Mouse (Mus musculus) kidney, adult 8-10 months (tissue): Measurements from ENCODE around the gene A930033H14Rik.

ENCODE experiments used
- DNase-seq, 2 experiments: peaks; one replicate each; pipeline ENCODE4 v3.0.0; 2022

The A930033H14Rik gene

DNA sequence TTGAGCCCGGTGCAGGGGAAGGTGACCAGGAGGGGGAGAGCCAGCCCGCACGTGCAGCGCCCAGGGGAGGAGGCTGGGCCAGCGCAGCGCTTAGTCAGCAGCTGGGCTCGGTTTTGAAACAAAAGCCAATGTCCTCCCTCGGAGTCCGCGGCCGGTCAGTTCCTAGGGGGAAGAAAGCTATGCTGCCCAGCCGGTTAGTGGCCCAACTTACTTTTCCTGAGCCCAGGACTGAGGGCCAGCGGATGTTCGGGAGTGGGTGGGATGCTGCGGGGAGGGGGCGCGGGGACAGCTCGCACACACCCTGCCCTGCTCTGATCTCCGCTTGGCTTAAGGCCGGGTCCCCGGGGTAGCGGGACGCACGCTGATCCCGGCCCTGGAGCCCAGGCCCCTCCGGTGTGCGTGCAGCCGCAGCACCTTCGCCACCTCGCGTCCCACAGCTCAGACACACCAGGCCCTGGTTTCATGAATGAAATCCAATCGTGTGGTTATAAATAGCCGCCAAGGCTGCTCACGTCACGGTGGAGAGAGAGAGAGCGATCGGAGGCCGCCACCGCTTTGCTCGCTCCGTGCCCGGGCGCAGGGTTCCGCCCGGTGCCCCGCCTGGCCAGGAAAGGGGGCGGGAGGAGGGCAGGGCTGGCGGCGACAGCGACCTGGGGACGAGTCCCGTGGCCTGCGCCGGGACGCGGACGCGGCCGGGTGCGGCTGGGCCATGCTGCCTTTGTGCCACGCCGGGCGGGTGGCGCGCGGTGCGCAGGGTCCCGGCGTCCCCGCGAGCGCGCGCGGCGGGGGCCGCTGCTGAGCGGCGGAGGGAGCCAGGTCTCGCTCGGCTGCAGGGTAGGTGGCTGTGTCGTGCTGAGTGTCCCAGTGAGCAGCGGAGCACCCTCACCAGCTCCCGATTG, at the start of gene A930033H14Rik:
Gene A930033H14Rik (minus strand): TSS at position 557 of the 899 bp plus-strand sequence.
- DNase-seq: peak; percentile 76 to 82

DNA sequence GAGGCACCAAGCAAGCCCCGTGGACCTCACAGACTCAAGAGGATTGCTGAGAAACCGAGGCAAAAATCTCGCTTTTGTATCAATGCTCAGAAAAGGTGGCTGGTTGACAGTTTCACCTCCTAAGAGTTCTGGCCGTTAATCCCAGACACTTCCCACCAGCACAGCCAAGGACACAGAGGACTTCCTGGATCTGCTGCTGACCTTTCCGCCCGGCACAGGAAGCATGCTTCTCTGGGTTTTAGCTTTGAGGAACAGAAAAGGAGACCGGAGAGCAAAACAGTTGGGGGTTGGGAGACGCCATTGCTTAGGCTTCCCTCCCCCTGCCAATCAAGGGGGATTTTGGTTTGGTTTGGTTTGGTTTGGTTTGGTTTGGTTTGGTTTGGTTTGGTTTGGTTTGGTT, 47.0 kb upstream of the A930033H14Rik start:
- no peak for DNase-seq

DNA sequence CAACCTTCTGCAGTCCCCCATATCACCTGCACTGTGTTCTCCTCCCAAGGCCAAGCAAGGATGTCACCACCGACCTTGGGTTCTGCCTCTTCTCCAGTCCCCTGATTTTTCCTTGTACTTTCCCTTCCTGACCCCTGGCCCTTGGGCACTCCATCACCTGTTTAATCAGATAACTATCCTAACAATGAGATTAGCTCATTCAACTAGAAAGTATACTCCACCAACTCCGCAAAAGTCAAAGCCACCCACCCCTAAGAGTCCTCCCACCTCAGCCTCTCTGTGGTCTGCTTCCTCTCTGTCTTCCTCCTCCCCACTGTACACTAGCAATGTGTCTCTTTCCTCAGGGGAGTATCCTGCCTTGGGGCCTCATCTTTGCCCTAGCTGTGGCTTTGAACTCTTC, 46.3 kb upstream of the A930033H14Rik start:
- no peak for DNase-seq

DNA sequence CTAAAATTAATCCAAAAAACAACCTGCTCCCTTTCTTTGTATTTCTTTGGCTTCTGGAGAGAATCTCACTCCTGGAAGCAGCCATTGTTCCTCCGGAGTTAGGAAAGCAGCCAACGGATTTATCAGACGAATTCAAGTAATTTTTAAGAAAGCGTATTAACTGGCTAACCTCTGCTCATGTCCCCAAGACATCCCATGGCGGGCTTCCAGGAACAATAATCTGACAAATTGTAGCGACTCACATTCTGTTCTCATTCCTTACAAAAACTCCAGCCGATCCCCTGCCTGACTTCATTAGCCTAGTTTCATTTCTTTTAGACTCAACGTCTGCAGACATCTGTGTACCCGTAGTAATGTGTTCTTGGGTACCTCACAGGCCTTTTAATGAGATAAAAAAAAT, 45.7 kb upstream of the A930033H14Rik start:
- DNase-seq: peak; percentile 54 to 60

DNA sequence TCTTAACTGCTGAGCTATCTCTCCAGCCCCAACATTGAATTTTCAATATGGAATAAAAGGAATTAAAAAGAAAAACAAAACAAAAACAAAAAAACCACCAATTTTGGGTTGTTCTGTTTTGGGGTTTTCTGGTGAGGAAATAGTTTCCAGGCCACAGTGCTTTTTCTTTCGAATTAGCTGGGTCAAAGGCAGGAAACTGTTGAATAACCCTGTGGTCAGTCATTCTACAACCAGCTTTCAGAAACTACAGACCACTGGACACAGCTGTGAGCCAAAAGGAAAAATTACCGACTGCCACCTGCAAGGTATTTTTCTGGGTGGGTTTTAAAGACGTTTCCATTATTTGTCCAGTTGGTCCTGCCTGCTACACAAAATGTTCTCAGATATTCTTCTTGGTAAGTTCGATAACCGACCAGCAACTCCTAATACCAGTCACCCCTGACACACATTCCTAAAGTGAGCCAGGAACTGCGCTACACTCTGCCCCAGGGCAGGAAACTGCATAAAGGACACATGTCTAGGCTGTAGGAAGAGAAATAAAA, 44.8 kb upstream of the A930033H14Rik start:
- DNase-seq: no peak

DNA sequence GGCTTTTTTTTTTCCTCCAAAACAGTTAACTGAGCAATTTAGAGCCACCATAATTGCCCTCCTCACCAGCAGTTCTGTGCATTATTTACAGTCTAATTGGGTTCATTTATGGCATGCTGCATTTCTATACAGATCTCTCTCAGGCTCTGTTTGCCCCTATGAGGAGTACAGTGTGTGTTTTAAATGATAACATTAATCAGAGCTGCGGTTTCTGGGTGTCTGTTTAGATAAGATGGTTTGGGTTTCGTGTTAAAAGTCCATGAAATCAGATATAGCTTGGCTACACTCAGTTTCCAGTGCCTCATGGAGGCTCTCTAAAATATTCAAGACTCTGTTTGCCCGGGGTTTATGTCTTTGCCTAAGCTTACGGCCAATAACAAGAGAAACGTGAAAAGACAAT, 42.7 kb upstream of the A930033H14Rik start:
- no peak for DNase-seq

DNA sequence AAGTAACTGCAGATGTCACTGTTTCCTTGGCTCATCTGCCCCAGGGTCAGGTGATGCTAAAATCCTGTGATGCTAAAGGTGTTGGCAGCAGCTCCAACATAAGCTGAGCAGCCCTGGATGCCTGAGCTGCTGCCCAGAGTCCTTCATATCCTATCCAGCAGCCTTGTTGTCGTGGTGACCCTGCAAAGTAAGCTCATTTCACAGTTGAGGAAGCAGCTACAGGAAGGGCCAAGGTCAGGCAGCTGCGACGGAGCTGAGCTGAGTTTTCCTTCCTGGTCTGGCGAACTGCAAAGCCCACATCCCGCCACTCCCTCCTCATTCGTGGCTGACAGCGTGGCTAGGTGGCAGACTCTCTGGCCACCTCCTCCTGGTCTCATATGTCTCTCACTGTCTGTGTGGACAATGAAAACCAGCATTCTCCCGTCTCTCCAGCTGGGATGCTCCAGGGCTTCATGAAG, 41.5 kb upstream of the A930033H14Rik start:
- peak; percentile 90 to 95 for DNase-seq

DNA sequence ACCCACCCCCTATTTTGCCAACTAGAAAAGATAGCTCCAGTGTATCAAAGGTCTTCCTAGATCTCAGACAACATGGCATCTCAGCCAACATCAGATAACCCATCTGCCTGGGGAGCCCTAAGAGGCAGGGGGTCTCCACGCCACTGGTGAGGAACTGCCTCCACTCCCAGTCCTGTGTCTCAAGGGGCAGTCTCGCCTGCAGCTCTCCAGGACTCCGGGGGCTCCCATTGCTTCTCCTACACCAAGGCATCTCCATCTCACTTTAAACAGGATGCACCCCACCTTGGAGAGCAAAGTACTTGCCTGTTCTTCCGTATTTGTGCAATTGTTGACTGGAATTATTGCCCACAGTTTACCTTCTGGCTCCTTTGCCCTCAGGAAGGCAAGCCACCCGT, 40.8 kb upstream of the A930033H14Rik start:
- DNase-seq: no peak

GRCm38 (mm10) chr10:69253075-69253685, 40.3 kb upstream of the A930033H14Rik start:
- DNase-seq: peak; percentile 85 to 86

DNA sequence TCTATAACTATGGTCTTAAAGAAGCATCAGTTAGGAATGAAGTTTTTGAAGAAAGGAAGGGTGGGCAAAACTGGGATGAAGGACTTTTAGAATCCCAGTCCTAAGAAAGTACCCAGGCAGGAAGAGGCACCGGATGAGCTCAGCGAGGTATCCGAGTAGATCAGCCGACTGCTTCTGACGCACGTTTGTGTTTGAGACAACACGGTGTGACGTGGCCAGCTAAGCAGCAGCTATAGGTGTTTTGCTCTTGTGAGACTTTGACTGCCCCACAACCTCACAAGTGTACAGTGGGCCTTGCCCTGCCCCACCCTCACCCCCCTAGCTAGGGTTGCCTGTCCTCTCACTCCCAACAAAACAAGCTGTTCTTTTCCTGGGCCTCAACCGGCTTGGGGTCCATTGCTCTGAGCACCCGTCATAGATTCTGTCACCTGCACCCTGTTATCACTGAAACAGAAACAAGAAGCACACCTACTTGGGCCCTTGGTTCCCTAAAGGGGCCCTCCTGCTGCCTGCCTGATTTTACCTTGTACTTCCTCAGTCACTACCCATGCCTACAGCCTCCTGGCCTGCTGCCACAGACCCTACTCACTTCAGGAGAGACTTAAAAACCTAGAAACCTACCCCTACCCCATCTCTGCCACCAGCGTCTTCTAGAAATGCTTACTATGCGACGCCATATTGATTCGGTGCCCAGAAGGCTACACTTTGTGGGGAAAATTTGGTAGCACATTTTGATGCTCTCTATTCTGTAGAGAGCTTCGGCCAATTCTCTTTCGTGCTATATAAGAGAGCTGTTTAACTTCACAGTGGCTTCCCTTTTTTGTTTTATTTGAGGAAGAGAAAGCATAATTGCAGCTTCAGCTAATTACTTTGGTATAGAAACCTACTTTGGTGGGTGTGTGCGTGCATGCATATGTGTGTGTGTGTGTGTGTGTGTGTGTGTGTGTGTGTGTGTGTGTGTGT, 39.5 kb upstream of the A930033H14Rik start:
- DNase-seq: no peak

- DNase-seq: no peak
Measured at GRCm38 (mm10) chr10:69251254-69251653, 38.4 kb upstream of the A930033H14Rik start.

- DNase-seq: peak; percentile 53 to 69
Measured at GRCm38 (mm10) chr10:69248261-69249160, 35.6 kb upstream of the A930033H14Rik start.

GRCm38 (mm10) chr10:69247311-69248033, 34.6 kb upstream of the A930033H14Rik start:
- DNase-seq: no peak

DNA sequence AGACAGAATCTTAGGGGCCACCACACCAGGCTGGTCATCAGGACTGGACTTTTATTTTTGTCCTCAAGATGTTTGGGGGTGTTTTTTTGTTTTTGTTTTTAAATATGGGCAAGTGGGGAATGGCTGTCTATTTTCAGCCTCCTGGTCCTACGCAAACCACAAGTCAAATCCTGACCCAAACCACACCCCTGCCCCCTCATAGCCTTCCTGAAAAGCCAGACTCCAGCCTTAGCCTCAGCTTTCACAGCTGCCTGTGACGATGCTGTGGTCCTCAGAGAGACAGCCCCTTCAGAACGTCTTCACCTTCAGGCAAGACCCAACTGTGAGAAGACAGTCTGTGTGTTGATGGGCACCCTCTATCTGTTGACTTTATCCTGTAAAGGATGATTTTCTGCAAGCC, 33.9 kb upstream of the A930033H14Rik start:
- DNase-seq: no peak

GRCm38 (mm10) chr10:69245906-69246668, 33.2 kb upstream of the A930033H14Rik start:
- DNase-seq: peak; percentile 51 to 57

- no peak for DNase-seq
Measured at GRCm38 (mm10) chr10:69245151-69245550, 32.3 kb upstream of the A930033H14Rik start.

GRCm38 (mm10) chr10:69240530-69240929, 27.6 kb upstream of the A930033H14Rik start:
- DNase-seq: no peak

DNA sequence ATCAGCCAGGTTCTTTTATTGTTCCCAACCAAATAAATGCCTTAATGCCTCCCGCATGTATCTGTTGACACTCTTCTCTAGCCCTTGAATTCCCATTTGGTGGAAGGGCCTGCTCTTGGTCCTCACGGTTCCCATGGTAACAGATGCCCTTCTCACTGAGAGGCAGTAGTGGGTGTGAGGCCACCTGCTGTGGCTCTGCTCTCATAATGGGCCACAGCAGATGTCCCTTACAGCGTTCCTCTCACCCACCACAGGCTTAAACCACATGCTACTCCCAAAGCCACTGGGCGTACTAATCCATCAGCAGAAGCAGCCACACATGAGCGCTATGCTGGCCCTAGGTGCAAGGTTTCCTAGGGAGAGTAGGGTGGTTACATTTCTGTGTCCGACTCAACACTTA, 25.4 kb upstream of the A930033H14Rik start:
- no peak for DNase-seq

GRCm38 (mm10) chr10:69237781-69238180, 24.9 kb upstream of the A930033H14Rik start:
- DNase-seq: no peak

GRCm38 (mm10) chr10:69237185-69237584, 24.3 kb upstream of the A930033H14Rik start:
- DNase-seq: no peak
